Mouse (Mus musculus) embryo, embryonic 10 days (tissue): Measurements from ENCODE around the gene AC129217.1.

Source experiments
- DNase-seq: peaks from one replicate; pipeline ENCODE4 v3.0.0-alpha.2; 2015; ENCODE audit warnings: low spot score

The AC129217.1 gene

GRCm38 (mm10) chr19:8829660-8830059 is at the start of gene AC129217.1:
AC129217.1 (plus strand) TSS chr19:8829773.
- no peak for DNase-seq

GRCm38 (mm10) chr19:8786008-8786781 is 43.4 kb upstream of the AC129217.1 start, which contains the start of gene Taf6l:
Taf6l (minus strand) TSS chr19:8786417.
- peak; percentile 97 for DNase-seq

DNA sequence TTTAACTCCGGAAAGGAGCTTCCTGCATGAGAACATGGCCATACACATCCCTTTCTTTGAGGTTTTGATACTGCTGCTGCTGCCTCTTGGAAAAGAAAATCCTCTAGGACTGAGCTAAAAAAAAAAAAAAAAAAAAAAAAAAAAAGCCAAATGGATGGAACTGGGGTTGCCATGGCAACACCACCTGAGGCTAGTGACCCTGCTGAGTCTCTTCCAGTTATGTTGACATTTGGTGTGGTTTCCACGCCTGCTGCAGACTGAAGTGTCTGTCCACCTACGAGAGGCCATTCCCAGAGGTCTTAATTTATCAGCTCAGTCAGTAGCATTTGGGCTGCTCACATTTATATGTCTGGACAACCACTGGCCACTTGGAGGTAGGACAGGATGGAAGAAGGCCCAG is 41.1 kb upstream of the AC129217.1 start:
- DNase-seq: peak; percentile 66

- DNase-seq: no peak
These were observed 40.4 kb upstream of the AC129217.1 start for GRCm38 (mm10) chr19:8789171-8789570.

DNA sequence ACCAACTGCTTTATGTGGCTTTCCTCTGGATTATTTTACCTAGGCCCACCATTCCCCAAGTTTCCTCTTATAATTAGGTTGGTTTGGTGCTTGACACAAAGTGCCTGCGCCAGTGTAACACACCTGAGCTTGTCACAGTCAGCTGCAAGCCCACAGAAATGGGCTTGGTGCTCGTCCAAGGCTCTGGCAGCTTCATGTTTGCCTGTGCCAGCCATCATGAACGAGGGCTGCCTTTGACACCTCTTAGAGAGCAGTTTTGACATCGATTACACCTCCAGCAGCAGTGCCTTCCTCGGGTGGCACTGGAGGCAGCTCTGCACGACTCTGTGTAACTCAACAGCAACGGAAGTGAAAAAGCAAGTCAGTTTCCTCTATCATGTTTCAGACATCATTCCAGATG is 39.4 kb upstream of the AC129217.1 start:
- DNase-seq: no peak

- DNase-seq: peak; percentile 93
These were observed 31.2 kb upstream of the AC129217.1 start, which contains the start of gene Polr2g for GRCm38 (mm10) chr19:8798264-8798946. Polr2g (minus strand) TSS chr19:8798577.

- no peak for DNase-seq
These were observed 30.6 kb upstream of the AC129217.1 start for GRCm38 (mm10) chr19:8798947-8799315.

GRCm38 (mm10) chr19:8802130-8802821 is 27.3 kb upstream of the AC129217.1 start, which contains the start of gene Zbtb3:
Zbtb3 (plus strand) TSS chr19:8802555.
- peak; percentile 97 for DNase-seq

DNA sequence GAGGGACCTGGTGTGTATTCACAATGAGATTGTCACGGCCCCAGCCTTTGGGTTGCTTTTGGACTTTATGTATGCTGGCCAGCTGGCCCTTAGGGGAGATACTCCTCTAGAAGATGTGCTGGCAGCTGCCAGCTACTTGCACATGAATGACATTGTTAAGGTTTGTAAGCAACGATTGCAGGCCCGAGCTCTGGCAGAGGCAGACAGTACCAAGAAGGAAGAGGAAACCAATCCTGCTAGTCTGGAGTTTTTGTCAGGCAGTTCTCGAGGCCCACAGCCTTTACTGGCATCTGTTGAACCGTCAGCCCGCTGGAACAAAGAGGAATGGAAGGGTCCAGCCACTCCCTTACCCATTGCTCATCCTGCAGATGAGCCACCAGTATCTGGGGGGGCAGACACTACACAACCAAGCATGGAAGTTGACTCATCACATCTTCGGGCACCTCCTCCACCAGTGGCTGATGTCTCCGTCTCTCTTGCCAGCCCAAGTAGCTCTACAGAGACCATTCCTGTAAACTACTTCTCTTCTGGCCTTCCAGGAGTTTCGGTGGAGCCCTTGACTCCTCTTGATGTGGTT is 26.3 kb upstream of the AC129217.1 start:
- DNase-seq: no peak

DNA sequence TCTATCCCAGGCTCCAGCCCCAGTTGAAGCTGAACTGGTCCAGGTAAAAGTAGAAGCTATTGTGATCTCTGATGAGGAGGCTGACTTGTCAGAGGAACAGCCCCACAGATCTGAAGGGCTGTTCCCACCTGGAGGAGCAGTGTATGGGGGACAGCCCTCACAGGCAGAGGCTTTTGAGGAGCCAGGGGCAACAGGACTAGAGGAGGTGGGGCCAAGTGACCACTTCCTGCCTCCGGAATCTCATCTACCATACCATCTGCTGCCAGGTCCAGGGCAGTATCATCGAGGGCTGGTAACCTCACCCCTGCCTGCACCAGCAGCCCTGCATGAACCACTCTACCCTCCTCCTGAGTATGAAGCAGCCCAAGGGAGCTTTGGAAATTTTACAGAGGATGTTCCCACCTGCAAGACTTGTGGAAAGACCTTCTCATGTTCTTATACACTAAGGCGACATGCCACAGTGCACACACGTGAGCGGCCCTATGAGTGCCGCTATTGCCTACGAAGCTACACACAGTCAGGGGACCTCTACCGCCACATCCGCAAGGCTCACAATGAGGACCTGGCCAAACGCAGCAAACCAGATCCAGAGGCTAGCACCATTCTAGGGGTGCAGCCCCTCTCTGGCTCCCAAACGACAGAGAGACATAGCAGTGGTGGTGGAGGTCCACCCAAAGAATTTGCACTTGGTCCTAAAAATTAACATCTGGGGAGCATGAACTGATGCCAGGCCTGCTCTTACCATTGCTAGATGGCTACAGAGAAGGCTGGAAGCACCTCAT is 25.5 kb upstream of the AC129217.1 start:
- DNase-seq: no peak

- no peak for DNase-seq
These were observed 22.8 kb upstream of the AC129217.1 start for GRCm38 (mm10) chr19:8806810-8807209.

DNA sequence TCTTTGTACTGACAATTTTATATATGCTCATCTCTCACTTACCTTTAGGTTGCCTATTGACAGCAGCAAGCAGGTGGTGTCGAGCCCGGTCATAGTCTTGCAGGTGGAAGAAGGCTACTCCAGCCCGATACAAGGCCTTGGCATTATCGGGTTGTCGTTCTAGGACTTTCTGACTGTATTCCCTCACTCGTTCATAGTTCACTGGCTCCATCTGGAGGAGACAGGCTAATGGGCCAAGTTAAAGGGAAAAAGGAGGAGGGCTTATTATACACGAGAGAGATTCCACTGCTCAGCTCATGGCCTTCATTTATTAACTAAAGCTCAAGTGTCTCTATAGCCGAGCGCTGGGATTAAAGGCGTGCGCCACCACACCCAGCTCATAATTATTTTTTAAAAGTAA is 13.8 kb upstream of the AC129217.1 start:
- no peak for DNase-seq

GRCm38 (mm10) chr19:8817001-8817400 is 12.6 kb upstream of the AC129217.1 start:
- no peak for DNase-seq

DNA sequence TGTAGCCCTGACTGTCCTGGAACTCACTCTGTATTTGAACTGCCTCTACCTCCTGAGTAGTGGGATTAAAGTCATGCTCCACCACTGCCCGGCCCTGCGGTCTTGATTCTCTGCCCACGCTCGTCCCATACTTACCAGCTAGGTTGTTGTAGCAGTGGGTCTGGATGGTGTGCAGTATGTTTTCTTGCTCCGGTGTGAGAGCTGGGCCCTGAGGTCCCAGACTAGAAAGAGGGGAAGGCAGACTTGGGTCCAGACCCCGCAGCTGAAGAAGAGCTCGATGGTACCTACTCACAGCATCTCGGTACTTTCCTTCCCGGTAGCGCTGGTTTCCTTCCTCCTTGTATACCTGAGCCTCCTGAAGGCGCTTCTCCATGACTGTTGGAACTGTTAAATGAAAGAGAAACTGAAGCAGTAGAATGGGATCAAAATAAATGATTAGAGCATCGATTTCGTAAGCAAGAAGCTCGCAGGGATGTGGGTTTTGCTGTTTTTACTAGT is 11.2 kb upstream of the AC129217.1 start:
- DNase-seq: no peak

DNA sequence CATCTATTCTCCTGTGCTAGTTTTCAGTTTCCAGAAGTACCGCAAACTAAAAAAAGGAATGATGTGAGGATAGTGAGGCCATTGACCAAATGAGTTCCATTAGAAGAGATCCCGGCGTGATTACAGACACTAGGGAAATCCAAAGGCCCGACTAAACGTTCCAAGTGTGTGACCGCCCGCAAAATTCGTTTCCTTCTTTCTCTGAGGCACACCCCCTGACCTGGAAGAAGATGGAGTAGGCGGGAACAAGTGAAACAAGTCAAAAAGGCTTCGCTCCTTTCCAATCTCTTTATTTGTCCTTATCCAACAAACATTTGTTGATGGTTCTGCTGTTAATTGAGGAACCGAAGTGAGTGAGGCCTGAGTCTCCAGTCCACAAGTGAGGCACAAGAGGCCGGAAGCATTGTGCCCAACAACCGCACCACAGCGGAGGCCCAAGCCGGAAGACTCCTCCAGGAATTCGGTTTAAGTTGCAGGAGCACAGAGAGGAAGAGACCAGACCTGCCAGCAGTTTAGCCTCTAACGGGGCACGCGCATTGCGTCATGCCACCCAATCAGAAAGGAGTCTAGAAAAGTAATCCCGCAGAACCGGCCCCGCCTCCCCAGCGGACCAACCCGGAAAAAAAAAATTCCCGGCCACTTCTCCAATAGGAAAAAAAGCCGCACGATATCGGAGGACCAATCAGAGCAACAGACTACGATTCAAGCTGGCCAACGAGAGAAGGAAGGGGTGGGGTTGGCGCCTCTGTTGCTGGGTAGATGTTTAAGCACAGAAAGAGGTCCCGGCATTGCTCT is 10.6 kb upstream of the AC129217.1 start, which contains the start of gene Ttc9c:
Ttc9c (minus strand) TSS at position 533 of the 795 bp plus-strand sequence.
- peak; percentile 98 for DNase-seq

DNA sequence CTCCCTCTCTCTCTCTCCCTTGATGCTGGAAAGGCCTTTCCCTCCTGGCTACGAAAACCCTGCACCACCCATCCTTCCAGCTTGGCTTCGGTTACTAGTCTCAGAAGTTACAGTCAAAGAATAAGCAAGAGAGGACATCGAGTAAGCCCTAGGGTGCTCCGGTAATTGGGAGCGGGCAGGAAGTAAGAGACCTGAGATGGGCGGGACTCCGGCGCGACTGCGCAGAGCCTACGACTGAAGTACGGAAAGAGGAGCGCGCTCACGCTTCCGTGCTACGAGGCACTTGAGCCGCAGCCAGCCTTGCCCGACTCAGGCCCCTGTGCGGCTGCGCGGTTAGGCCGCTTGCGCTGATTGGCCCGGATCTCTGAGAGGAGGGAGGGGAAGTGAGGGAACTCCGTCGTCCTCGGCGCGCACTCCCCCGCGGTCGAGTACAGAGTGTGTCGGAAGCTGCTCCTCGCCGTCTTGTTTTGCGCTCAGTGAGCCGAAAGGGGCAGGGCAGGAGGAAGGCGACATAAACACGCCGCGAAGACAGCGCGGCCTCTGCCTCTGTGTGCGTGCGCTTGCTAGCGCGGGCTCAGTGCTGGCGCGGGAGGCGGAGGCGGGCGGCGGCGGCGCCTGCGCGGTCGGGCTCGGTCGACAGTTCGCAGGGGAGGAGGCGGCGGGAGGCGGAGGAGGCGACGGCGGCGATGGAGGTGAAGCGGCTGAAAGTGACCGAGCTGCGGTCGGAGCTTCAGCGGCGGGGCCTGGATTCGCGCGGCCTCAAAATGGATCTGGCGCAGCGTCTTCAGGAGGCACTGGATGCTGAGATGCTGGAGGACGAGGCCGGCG is 9.8 kb upstream of the AC129217.1 start, which contains the start of gene Hnrnpul2:
Hnrnpul2 (plus strand) TSS at position 415 of the 828 bp plus-strand sequence.
- peak; percentile 99 for DNase-seq

- DNase-seq: no peak
These were observed 9.1 kb upstream of the AC129217.1 start for GRCm38 (mm10) chr19:8820424-8820956.

DNA sequence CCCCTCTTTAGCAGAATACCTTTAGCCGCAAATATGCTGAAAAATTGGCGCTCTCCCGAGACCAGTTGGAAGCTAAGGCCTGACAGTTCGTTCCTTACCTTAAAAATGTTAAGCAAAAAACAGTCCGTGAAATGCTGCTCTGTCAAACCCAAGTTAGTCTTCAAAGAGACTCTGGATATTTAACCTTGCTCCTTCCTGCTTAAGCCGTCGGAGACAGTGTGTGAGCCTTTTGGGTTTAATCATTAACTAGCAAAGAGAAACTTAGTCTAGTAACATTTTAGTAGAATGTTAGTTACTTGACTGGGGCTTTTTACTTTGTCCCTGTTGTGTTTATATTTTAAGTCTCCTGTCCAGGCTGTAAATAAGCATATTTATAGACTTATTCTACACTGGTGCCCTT is 8.4 kb upstream of the AC129217.1 start:
- DNase-seq: no peak

- DNase-seq: no peak
These were observed 6.9 kb upstream of the AC129217.1 start for GRCm38 (mm10) chr19:8822696-8823095.
